Mouse (Mus musculus) liver, embryonic 14.5 days (tissue): ENCODE measurements at regions not wholly inside any gene's neighbourhood (a gene's known extent, or its start where the extent isn't known, plus 50 kb on each side); places are given as distances from the start of the nearest gene placed in this dataset.

Experiments
- CTCF ChIP-seq: IDR thresholded peaks from 2 replicates; pipeline ENCODE4 v1.5.1; 2016; ENCODE audit warnings: antibody characterized with exemption, low read depth, control low read depth
- EP300 ChIP-seq: IDR thresholded peaks from 2 replicates; pipeline ENCODE4 v1.6.1; 2016; ENCODE audit warnings: antibody characterized with exemption, low read depth

DNA sequence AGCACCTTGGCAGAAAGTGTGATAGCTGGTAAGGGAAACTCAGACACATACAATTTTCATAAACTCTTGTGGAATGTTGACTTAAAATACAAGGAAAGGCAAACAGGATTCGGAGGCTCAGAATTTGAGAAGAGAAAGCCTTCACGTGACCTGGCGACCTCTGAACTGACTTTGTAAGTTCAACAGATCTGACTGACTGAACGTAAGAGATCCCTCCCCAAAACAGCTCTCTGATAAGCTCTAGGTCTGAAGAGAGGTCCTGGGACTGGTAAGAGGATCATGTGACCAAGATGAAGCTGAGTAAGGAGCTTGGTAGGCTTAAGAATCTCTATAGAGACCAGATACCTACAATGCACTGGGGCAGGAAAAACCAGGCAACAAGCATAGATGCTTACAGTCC, 55.7 kb upstream of the Tab2 start:
- TF ChIP-seq CTCF (no peak), EP300 (no peak)
